Mouse (Mus musculus) spleen, postnatal 4 days (tissue): ENCODE measurements around the gene Pde5a.

ENCODE experiments used
- DNase-seq, 2 experiments: peaks; one replicate each; pipeline ENCODE4 v3.0.0; 2022; ENCODE audit warnings: low spot score in 2 of 2

Pde5a gene

GRCm38 (mm10) chr3:122728852-122729600 lies at the start of gene Pde5a:
Pde5a (plus strand) TSS chr3:122728947.
- peak; percentile 53 to 83 for DNase-seq

GRCm38 (mm10) chr3:122680851-122681250 lies 47.9 kb upstream of the Pde5a start:
- no peak for DNase-seq

- DNase-seq = no peak
Observed at GRCm38 (mm10) chr3:122682352-122682751, 46.4 kb upstream of the Pde5a start.

GRCm38 (mm10) chr3:122684832-122685231 lies 43.9 kb upstream of the Pde5a start:
- DNase-seq = no peak

- DNase-seq = no peak
Observed at GRCm38 (mm10) chr3:122693039-122693438, 35.7 kb upstream of the Pde5a start.

GRCm38 (mm10) chr3:122695870-122696269 lies 32.9 kb upstream of the Pde5a start:
- no peak for DNase-seq

GRCm38 (mm10) chr3:122696672-122697071 lies 32.1 kb upstream of the Pde5a start:
- DNase-seq = no peak

- DNase-seq = no peak
Observed at GRCm38 (mm10) chr3:122704209-122704608, 24.5 kb upstream of the Pde5a start.

- DNase-seq = no peak
Observed at GRCm38 (mm10) chr3:122705246-122705645, 23.5 kb upstream of the Pde5a start.

- DNase-seq = no peak
Observed at GRCm38 (mm10) chr3:122708485-122708884, 20.3 kb upstream of the Pde5a start.

GRCm38 (mm10) chr3:122710141-122710540 lies 18.6 kb upstream of the Pde5a start:
- no peak for DNase-seq

- DNase-seq = no peak
Observed at GRCm38 (mm10) chr3:122718631-122719030, 10.1 kb upstream of the Pde5a start.

GRCm38 (mm10) chr3:122721522-122721921 lies 7.2 kb upstream of the Pde5a start:
- DNase-seq = no peak

- DNase-seq = peak in 1 of 2 experiments; percentile 22
Observed at GRCm38 (mm10) chr3:122729601-122729959, 833 bp downstream of the Pde5a start.

- peak; percentile 30 to 75 for DNase-seq
Observed at GRCm38 (mm10) chr3:122729960-122730740, 1.4 kb downstream of the Pde5a start.

- no peak for DNase-seq
Observed at GRCm38 (mm10) chr3:122730741-122731235, 2.0 kb downstream of the Pde5a start.

GRCm38 (mm10) chr3:122733806-122734205 lies 5.1 kb downstream of the Pde5a start:
- no peak for DNase-seq

GRCm38 (mm10) chr3:122734329-122734728 lies 5.6 kb downstream of the Pde5a start:
- no peak for DNase-seq

GRCm38 (mm10) chr3:122739460-122739859 lies 10.7 kb downstream of the Pde5a start:
- no peak for DNase-seq

- DNase-seq = no peak
Observed at GRCm38 (mm10) chr3:122744265-122744664, 15.5 kb downstream of the Pde5a start.

GRCm38 (mm10) chr3:122747921-122748700 lies 19.4 kb downstream of the Pde5a start:
- DNase-seq = no peak

- DNase-seq = no peak
Observed at GRCm38 (mm10) chr3:122763240-122763761, 34.6 kb downstream of the Pde5a start.
